Mouse (Mus musculus) bone marrow, adult 2 months (tissue): Measurements from ENCODE around the gene Nosip.

Source experiments
- CTCF ChIP-seq: fragments of 200-500 bp; IDR thresholded peaks from 2 replicates; pipeline ENCODE4 v1.5.1; 2011; ENCODE audit warnings: low read length, control low read depth; ENCODE audit not compliant: control insufficient read depth, insufficient read depth
- POLR2A ChIP-seq: fragments of 200-500 bp; IDR thresholded peaks from 2 replicates; pipeline ENCODE4 v1.6.1; 2011; ENCODE audit warnings: low read depth, mild to moderate bottlenecking, control low read depth, low read length, borderline replicate concordance; ENCODE audit not compliant: control insufficient read depth

- no peak for TF ChIP-seq CTCF
- TF ChIP-seq POLR2A, result no peak
These were observed 11.7 kb downstream of the Nosip start for GRCm38 (mm10) chr7:45073949-45074348.
